Mouse (Mus musculus) ES-Bruce4 (cell line): ENCODE data around the gene Sfn. TPM values are rescaled to one million over a fixed set of nuclear protein-coding genes. Genes with fewer than 3 reads are reported as not detected.

Source experiments
- H3K27ac ChIP-seq: 2 replicates; pipeline ENCODE4 v1.5.1; 2012; ENCODE audit warnings: low read length, inconsistent platforms; ENCODE audit not compliant: insufficient read depth
- H3K27me3 ChIP-seq: 2 replicates; pipeline ENCODE4 v1.6.1; 2012; ENCODE audit warnings: mild to moderate bottlenecking, low read length, inconsistent platforms; ENCODE audit not compliant: control insufficient read depth, poor library complexity, insufficient read depth, severe bottlenecking
- H3K36me3 ChIP-seq: 2 replicates; pipeline ENCODE4 v1.6.1; 2012; ENCODE audit warnings: inconsistent platforms, mild to moderate bottlenecking, low read length, moderate library complexity; ENCODE audit not compliant: control insufficient read depth, poor library complexity, insufficient read depth, severe bottlenecking
- H3K4me1 ChIP-seq: one replicate; pipeline ENCODE4 v1.8.1; 2011; ENCODE audit warnings: low read length; ENCODE audit not compliant: control insufficient read depth, insufficient read depth
- H3K4me3 ChIP-seq: 2 replicates; pipeline ENCODE4 v1.5.1; 2011; ENCODE audit warnings: low read depth, mild to moderate bottlenecking, low read length
- H3K9ac ChIP-seq: 2 replicates; pipeline ENCODE4 v1.6.1; 2012; ENCODE audit warnings: low read depth, mild to moderate bottlenecking, inconsistent platforms; ENCODE audit not compliant: poor library complexity, severe bottlenecking
- H3K9me3 ChIP-seq: replicated peaks from 2 replicates; pipeline ENCODE4 v1.6.1; 2012; ENCODE audit warnings: mild to moderate bottlenecking, low read length, inconsistent platforms; ENCODE audit not compliant: control insufficient read depth, poor library complexity, insufficient read depth, severe bottlenecking
- CTCF ChIP-seq: IDR thresholded peaks from one replicate; pipeline ENCODE4 v1.8.1; 2011; ENCODE audit warnings: low read depth, low read length
- EP300 ChIP-seq: IDR thresholded peaks from 2 replicates; pipeline ENCODE4 v1.6.1; 2011; ENCODE audit warnings: low read depth, low read length; ENCODE audit not compliant: insufficient read depth
- POLR2A ChIP-seq: IDR thresholded peaks from one replicate; pipeline ENCODE4 v1.8.1; 2011; ENCODE audit warnings: low read length; ENCODE audit not compliant: insufficient read depth
- polyA plus RNA-seq: library from polyadenylated mRNA; stranded (reverse); fragments of >200 nt; gene quantifications from 2 replicates; pipeline ENCODE4 v1.2.4, GENCODE M21; 2011; ENCODE audit warnings: low read depth; ENCODE audit not compliant: missing spikeins, insufficient read depth, insufficient read length

Sfn gene
- polyA plus RNA-seq, 1 experiment = 250 TPM

- H3K36me3 ChIP-seq = 0 out of 2 replicates have a peak, but pooled peaks cover 3% of the 10 kb centered on the region
- H3K4me1 ChIP-seq = peaks cover 16% of the 10 kb centered on the region
- H3K27me3 ChIP-seq = no peaks in the 10 kb centered on the region
- TF ChIP-seq EP300 = no peak
- no peak for TF ChIP-seq POLR2A
- TF ChIP-seq CTCF = no peak
- H3K9me3 ChIP-seq = no peaks in the 10 kb centered on the region
- no peak overlapping the region for H3K4me3 ChIP-seq
- H3K27ac ChIP-seq = peak overlapping the region; percentile 65
- H3K9ac ChIP-seq = no peak overlapping the region; the same call in 1 of the 2 replicates
Measured at GRCm38 (mm10) chr4:133625621-133626071, 23.7 kb upstream of the Sfn start.

- Histone ChIP-seq H3K4me3 (no peak overlapping the region), H3K9ac (no peak overlapping the region; the same call in 1 of the 2 replicates), H3K27ac (no peak overlapping the region), H3K4me1 (peaks cover 15% of the 10 kb centered on the region), H3K9me3 (no peaks in the 10 kb centered on the region), H3K27me3 (no peaks in the 10 kb centered on the region), H3K36me3 (0 out of 2 replicates have a peak, but pooled peaks cover 3% of the 10 kb centered on the region)
- TF ChIP-seq EP300 (no peak), CTCF (no peak), POLR2A (no peak)
Measured at GRCm38 (mm10) chr4:133624830-133625229, 22.9 kb upstream of the Sfn start.

- Histone ChIP-seq H3K36me3 (0 out of 2 replicates have a peak, but pooled peaks cover 3% of the 10 kb centered on the region), H3K27me3 (no peaks in the 10 kb centered on the region), H3K4me3 (no peak overlapping the region), H3K9me3 (no peaks in the 10 kb centered on the region), H3K27ac (peak overlapping the region; percentile 30; the same call in 1 of the 2 replicates), H3K4me1 (peaks cover 15% of the 10 kb centered on the region), H3K9ac (peak overlapping the region; percentile 16; the same call in 1 of the 2 replicates)
- no peak for TF ChIP-seq EP300
- TF ChIP-seq POLR2A = no peak
- TF ChIP-seq CTCF = no peak
Measured at GRCm38 (mm10) chr4:133622161-133622695, 20.3 kb upstream of the Sfn start.

- H3K36me3 ChIP-seq = 0 out of 2 replicates have a peak, but pooled peaks cover 3% of the 10 kb centered on the region
- H3K9me3 ChIP-seq = no peaks in the 10 kb centered on the region
- no peak overlapping the region for H3K27ac ChIP-seq
- no peaks in the 10 kb centered on the region for H3K27me3 ChIP-seq
- H3K4me3 ChIP-seq = no peak overlapping the region
- TF ChIP-seq EP300 (no peak), CTCF (no peak), POLR2A (no peak)
- H3K9ac ChIP-seq = no peak overlapping the region
- peaks cover 11% of the 10 kb centered on the region for H3K4me1 ChIP-seq
Measured at GRCm38 (mm10) chr4:133620668-133621067, 18.7 kb upstream of the Sfn start.

- no peak for TF ChIP-seq POLR2A
- TF ChIP-seq CTCF = no peak
- TF ChIP-seq EP300 = no peak
- Histone ChIP-seq H3K4me1 (peaks cover 8% of the 10 kb centered on the region), H3K27ac (no peak overlapping the region), H3K27me3 (no peaks in the 10 kb centered on the region), H3K9me3 (no peaks in the 10 kb centered on the region), H3K36me3 (0 out of 2 replicates have a peak, but pooled peaks cover 3% of the 10 kb centered on the region), H3K4me3 (no peak overlapping the region), H3K9ac (no peak overlapping the region)
Measured at GRCm38 (mm10) chr4:133619473-133620136, 17.6 kb upstream of the Sfn start.

GRCm38 (mm10) chr4:133617936-133618335 is 16.0 kb upstream of the Sfn start:
- no peaks in the 10 kb centered on the region for H3K27me3 ChIP-seq
- H3K4me3 ChIP-seq = no peak overlapping the region
- peaks cover under 1% of the 10 kb centered on the region; the same call in 1 of the 2 replicates for H3K36me3 ChIP-seq
- no peaks in the 10 kb centered on the region for H3K9me3 ChIP-seq
- TF ChIP-seq EP300 (no peak), POLR2A (no peak), CTCF (no peak)
- H3K9ac ChIP-seq = no peak overlapping the region
- no peak overlapping the region for H3K27ac ChIP-seq
- H3K4me1 ChIP-seq = peaks cover 5% of the 10 kb centered on the region
